Mouse (Mus musculus): ENCODE results near the gene Thap3. TPM values are rescaled to one million over a fixed set of nuclear protein-coding genes. Genes with fewer than 3 reads are reported as not detected.
A peak's percentile ranks its signal among the peaks of the same experiment; 100 is the strongest.

The Thap3 gene
- total RNA-seq, 2 experiments from 2014 or later: 10.5 to 14.9 TPM

- DNase-seq: peak; percentile 66 to 75
Measured at GRCm38 (mm10) chr4:152009076-152010051, 20.6 kb upstream of the Thap3 start.

GRCm38 (mm10) chr4:152008622-152009075 is 19.9 kb upstream of the Thap3 start, which contains the start of gene Klhl21:
Klhl21 (plus strand) TSS chr4:152008803.
- DNase-seq: peak; percentile 97

DNA sequence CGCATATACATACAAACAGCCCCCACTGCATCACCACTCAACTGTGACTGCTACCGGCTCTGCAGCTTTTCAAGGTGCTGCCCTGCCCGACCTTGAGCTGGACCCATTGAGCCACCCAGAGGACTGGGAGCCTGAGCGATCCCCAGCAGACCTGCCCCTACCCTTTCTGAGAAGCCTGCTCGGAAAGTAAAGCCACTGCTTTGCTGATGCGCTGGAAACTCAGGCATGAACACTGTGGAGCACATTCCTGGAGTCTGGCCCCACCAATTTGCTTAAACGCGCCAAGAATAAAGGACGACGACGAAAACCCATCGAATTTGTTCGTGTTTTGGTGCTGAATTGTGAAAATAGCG is 19.3 kb upstream of the Thap3 start:
- DNase-seq: no peak

DNA sequence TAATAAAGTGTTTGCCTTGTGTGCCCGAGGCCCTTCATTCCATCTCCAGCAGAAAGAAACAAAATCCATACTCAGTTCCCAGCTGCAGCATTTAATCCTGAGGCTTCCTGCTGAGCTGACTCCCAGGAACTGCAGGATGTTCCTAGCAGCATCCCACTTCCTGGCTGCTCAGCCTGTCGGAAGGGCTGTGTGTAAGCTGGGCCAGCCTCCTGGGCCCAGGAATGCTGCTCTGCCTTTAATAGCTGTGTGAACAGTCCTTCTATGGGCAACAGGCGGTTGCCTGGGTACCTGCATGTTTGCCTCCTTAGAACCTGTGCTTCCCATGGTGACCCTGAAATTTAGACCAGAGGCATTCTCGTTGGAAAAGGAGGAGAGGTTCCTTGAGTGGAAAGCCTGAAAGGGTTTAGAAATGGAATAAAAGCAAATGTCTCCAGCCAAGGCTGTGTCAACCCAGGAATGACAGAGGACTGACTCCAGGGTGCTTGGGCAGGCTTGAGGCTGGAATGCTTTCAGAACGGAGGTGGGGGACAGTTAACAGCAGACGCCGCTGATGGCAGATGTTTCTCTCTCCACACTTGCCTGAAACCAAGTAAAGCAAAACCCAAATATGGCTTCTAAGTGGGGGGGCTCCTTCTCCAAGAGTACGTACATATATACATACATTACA is 18.8 kb upstream of the Thap3 start:
- DNase-seq: peak; percentile 42 to 51

GRCm38 (mm10) chr4:152006812-152007211 is 18.0 kb upstream of the Thap3 start:
- no peak for DNase-seq

GRCm38 (mm10) chr4:152006137-152006536 is 17.3 kb upstream of the Thap3 start:
- DNase-seq: no peak

GRCm38 (mm10) chr4:152002063-152002462 is 13.3 kb upstream of the Thap3 start:
- DNase-seq: no peak

DNA sequence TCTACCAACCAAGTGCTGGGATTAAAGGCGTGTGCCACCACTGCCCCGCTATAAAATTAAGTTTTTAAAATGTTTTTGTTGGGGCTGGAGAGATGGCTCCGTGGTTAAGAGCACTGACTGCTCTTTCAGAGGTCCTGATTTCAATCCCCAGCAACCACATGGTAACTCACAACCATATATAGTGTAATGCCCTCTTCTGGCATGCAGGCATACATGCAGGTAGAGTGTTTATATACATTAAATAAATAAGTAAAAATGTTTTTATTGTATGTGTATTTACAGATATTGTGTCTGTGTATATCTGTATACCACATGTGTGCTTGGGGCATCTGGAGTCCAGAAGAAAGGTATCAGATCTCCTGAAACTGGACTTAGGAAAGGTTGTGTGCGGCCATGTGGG is 12.5 kb upstream of the Thap3 start:
- no peak for DNase-seq

GRCm38 (mm10) chr4:152000906-152001305 is 12.1 kb upstream of the Thap3 start:
- DNase-seq: no peak

DNA sequence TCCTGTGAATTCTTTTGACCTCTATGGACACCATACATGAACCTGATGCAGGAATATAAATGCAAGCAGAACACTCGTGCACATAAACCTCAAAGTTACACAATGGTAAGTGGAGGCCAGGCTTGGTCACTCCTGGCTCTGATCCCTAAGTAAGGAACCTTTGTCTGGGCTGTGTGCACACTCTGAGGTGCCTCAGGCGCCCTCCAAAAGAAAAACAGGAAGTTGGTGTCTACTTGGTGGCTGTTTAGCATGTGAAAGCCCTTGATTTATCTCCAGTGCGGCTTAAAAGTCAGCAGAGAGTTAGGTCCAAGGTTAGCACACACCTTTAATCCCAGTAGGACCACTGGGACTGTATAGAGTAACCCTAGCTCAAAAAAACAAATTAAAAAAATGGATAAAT is 10.7 kb upstream of the Thap3 start:
- DNase-seq: no peak

DNA sequence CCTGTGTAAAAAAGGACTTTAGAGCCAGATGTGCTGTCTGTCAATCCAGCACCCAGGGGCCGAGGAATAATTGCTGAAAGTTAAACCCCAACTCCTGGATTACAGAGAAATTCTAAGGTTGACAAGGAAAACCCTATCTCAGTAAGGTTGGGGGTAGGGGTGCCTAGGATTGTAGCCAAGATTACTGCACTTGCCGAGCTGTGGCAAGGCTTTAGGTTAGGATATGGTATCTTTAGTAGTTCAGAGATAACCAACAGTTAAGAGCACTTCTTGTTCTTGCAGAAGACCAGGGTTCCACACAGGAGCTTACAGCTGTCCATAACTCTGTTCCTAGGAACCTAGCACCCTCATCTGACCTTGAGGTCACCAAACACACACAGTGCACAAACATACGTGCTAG is 8.9 kb upstream of the Thap3 start:
- no peak for DNase-seq

- DNase-seq: no peak
Measured at GRCm38 (mm10) chr4:151996951-151997222, 8.1 kb upstream of the Thap3 start.

DNA sequence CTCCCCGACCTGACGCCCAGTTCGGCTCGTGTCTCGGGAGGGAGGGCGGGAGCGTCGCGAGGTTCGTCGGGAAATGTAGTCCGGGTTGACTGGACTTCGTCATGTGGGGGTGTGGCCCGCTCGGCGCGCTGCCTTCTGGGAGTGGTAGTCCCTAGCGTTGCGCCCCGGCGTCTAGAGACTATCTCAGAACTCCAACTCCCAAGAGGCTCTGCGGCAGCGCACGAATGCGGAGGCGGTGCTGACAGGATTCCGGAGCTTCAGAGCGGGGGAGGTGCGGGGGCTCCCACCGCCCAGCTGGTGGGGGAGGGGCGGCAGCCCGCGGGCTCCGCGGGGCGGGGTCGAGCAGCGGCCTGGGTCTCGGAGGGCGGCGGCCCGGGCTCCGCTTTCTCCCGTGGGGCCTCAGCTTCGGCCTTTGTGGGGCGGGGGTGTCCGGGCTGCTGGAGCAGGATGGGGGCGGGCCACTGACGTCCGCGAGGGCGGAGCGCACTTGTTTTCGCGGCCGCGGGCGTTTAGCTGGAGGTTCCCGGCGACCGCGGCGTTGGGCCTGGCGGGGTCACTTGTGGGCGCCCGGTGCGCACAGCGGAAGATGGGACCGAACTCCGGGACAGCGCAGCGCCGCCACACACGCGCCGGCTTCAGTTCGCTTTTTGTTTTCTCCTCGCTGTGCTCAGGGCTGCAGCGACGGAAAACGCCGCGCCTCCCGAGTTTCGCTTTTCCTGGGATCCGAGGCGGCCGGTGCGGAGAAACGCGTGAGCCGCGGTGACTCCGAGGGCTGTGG is 7.6 kb upstream of the Thap3 start, which contains the start of gene Phf13:
Gene Phf13, minus strand, starts transcription at position 86 of the 778 bp plus-strand sequence.
- DNase-seq: peak; percentile 99

DNA sequence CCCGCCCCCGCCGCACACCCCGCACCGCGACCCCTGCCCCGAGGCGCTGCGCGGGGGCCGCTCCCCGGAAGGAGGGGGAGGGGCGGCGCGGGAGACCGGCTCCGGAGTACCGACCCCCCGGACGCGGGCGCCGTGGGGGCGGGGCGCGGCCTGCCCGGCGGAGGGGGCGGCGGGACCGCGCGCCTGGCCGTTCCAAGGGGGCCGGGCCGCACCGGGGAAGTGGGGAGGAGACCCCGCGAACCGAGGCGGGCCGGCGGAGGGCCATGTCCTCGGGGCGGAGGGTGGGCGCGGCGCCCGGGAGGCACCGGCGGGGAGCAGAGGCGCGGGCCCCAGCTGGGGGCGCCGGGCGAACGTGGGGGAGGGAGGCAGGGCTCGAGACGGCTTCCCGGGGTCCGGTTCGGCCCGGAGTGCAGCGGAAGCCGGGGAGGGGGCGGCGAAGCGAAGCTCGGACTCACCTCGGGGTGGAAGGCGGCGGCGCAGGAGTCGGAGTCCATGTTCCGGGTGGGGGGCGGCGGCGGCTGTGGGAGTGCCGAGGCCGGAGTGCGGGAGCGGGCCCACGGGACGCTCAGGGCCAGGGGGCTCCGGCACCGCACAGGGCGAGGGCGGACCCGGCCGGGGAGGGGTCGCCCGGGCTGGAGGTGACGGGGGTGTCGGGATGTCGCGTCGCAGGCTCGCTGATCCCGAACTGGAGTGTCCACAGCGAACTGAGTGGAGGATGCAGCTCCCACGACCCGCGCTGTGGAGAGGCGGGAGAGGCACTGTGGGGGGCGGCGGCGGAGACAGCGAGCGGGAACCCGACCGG is 6.8 kb upstream of the Thap3 start:
- DNase-seq: peak in 1 of 2 experiments; percentile 37

GRCm38 (mm10) chr4:151994228-151995171 is 5.7 kb upstream of the Thap3 start:
- DNase-seq: peak; percentile 39 to 50

DNA sequence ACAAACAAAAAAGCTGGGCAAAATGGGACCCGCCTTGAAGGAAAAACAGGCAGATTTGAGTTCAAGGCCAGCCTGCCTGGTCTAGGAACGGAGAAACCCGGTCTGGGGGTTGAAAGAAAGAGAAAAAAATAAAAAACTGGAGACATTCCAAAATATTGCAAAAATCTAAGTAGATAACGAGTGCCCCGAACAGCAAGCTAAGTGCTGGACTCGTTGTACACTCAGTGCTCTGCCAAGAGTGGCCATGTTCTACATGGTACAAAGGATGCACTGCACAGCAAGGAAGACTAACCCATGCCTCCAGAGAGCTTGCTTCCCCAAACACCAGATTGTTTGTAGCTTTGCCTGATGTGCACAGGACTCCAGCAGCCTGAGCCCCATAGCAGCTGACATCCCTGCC is 4.2 kb upstream of the Thap3 start:
- no peak for DNase-seq

DNA sequence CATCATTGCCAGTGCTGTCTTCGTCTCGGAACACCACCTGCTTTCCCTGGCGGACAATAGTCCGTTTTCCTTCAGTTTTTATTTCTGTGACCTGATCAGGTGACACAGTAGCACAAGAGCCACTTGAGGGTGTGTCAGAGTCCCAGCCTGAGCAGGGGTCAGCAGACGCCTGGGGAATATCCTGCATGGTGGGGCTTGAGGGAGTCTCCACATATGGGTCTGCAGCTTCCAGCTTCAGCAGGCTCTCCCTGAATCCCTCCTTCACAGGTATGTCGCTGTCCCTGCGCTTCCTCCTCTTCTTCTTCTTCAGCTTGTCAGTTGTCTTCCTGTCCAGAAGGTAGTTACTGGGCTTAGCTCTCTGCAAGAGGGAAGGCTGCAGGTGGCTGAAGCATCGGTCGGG is 3.3 kb upstream of the Thap3 start:
- no peak for DNase-seq

- DNase-seq: no peak
Measured at GRCm38 (mm10) chr4:151989110-151989488, 302 bp upstream of the Thap3 start.

DNA sequence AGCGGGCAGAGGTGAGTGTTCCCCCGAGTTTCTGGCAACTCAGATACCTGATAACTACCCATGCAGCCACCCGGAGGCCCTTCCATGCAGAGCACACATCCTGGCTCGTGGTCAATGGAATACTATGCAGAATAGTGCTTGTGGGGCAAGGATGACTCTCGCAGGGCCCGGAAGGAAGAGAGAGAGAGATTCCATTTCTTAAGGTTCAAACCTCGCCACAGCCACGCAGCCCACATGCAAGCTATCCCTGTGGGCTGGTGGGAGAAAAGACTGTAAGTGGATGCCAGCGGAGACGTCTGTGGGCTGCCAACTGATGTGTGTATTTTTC is 819 bp downstream of the Thap3 start:
- no peak for DNase-seq

DNA sequence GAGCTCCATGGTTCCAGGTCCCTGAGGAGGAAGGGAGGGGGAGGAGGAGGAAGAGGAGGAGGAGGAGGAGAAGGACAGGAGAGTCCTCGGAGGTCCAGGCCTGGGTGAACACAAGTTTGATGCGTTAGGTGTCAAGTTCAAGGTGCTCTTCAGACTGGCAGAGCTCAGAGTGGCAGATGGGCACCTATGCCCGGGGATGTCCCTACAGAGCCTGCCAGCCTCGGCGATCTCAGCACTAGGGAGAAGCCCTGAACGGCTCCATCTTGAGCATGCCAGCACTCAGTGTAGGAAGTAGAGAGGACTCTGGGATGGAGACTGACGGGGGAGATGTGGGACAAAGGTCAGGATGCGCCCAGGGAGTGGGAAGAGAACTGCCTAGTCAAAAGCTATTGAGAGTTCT is 2.1 kb downstream of the Thap3 start:
- no peak for DNase-seq

GRCm38 (mm10) chr4:151985886-151986285 is 2.9 kb downstream of the Thap3 start:
- DNase-seq: no peak

Measured in heart, adult 18-20 months (tissue).